Mouse (Mus musculus) gastrocnemius, adult 2 months (tissue): ENCODE results near the gene Gm10639. TPM values are rescaled to one million over a fixed set of nuclear protein-coding genes. Genes with fewer than 3 reads are reported as not detected.
A peak's percentile ranks its signal among the peaks of the same experiment; 100 is the strongest.
"Not testable (repeated sequence)": the region's sequence is repeated elsewhere in the genome, so short reads cannot be mapped to it uniquely, and the experiment has no call there.

ENCODE experiments used
- DNase-seq: peaks from one replicate; pipeline ENCODE4 v3.0.0; 2022
- H3K27ac ChIP-seq: fragments of 200-600 bp; 2 replicates; pipeline ENCODE4 v1.8.1; 2022; ENCODE audit warnings: mild to moderate bottlenecking
- H3K4me3 ChIP-seq: fragments of 200-600 bp; 2 replicates; pipeline ENCODE4 v1.8.1; 2022; ENCODE audit warnings: mild to moderate bottlenecking, moderate library complexity
- CTCF ChIP-seq: fragments of 200-600 bp; IDR thresholded peaks from 2 replicates; pipeline ENCODE4 v1.8.1; 2022; ENCODE audit warnings: antibody characterized with exemption, mild to moderate bottlenecking, moderate library complexity
- intact Hi-C: fragments of 180-260 bp; cut with DNase I; formaldehyde crosslinking; loops from one replicate; pipeline ENCODE4 v1.15.1; 2025
- long read RNA-seq, 2 experiments: library from polyadenylated mRNA; stranded (forward); transcript quantifications; one replicate each; pipeline ENCODE4 v2.0.0; 2021
- total RNA-seq, 2 experiments: library from RNA; stranded (reverse); gene quantifications; 2 replicates each; pipeline ENCODE4 v1.2.3; 2021

The Gm10639 gene
- total RNA-seq, result not detected
- long read RNA-seq, experiment 1, result 0 reads
- long read RNA-seq, experiment 2, result 0 reads

DNA sequence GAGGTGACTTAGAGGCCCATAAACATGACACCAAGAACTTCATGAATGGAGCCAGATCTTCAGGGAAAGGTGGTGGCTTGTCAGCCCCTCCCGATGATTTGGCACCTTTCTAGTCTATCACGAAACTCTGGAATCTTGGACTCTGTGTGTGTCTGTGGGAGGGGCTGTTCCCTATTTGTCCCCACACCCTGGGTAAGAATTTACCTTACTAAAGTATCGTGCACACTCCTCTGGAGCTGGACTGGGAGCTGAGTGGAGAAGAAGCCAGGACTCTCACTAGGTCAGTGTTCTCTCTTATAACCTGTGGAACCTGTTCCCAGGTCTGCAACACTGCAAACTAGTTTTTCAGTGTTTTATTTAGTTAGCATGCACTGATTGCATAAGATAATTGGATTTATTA lies at the start of gene Gm10639:
Gene Gm10639 (plus strand): TSS at position 201 of the 400 bp plus-strand sequence.
- DNase-seq, H3K4me3 ChIP-seq, H3K27ac ChIP-seq, intact Hi-C loops: not testable (repeated sequence)

GRCm38 (mm10) chr9:78255683-78256470 lies 33.8 kb upstream of the Gm10639 start:
- H3K27ac ChIP-seq, H3K4me3 ChIP-seq, intact Hi-C loops: not testable (repeated sequence)
- peak; percentile 22 for DNase-seq

DNA sequence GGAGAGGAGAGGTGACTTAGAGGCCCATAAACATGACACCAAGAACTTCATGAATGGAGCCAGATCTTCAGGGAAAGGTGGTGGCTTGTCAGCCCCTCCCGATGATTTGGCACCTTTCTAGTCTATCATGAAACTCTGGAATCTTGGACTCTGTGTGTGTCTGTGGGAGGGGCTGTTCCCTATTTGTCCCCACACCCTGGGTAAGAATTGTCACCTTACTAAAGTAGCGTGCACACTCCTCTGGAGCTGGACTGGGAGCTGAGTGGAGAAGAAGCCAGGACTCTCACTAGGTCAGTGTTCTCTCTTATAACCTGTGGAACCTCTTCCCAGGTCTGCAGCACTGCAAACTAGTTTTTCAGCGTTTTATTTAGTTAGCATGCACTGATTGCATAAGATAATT lies 32.8 kb upstream of the Gm10639 start, which contains the start of gene Gm3776:
Gene Gm3776 (plus strand): TSS at position 216 of the 400 bp plus-strand sequence.
- DNase-seq, intact Hi-C loops, H3K4me3 ChIP-seq, H3K27ac ChIP-seq: not testable (repeated sequence)

- intact Hi-C loops, H3K27ac ChIP-seq, H3K4me3 ChIP-seq: not testable (repeated sequence)
- DNase-seq, result peak; percentile 54
- peak; percentile 49 for TF ChIP-seq CTCF
Measured at GRCm38 (mm10) chr9:78259688-78260087, 30.0 kb upstream of the Gm10639 start.

DNA sequence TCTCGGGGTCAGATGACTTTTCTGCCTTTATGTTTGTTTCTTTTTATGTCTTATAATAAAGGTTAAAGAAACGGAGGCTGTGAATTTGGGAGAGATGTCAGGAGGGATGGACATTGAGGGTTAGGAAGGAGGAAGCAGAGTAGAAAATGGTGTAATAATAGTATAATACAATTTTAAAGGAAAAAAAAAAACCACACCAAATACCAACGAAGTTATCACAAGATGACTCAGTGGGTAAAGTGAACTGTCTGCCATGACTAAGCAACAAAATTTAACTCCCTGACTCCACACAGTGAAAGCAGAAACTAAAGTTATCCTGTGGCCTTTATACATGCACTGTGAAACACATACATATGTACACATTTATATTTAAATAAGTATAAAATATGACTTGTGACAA lies 18.8 kb upstream of the Gm10639 start:
- DNase-seq, H3K4me3 ChIP-seq, H3K27ac ChIP-seq, intact Hi-C loops: not testable (repeated sequence)

- DNase-seq, H3K27ac ChIP-seq, intact Hi-C loops, H3K4me3 ChIP-seq: not testable (repeated sequence)
Measured at GRCm38 (mm10) chr9:78282002-78282711, 7.6 kb upstream of the Gm10639 start.

DNA sequence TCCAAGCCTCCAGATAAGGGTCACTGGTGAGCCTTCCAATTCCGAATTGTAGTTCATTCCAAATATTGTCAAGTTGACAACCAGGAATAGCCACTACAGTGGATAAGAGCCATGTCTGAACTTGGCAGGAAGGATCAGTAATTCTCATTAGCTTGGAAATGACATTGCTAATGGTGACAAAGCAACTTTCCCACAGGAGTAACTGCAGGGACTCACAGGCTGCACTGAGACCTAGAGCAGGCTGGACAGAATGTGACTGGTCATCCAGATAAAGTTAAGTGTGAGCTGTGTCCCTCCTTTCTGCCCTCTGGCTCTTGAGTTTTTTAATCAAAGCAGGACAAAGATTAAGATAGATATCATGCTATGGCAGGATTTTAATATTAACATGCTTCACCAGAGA lies 660 bp upstream of the Gm10639 start:
- H3K27ac ChIP-seq, DNase-seq, H3K4me3 ChIP-seq, intact Hi-C loops: not testable (repeated sequence)

- DNase-seq, H3K27ac ChIP-seq, intact Hi-C loops, H3K4me3 ChIP-seq: not testable (repeated sequence)
Measured at GRCm38 (mm10) chr9:78292462-78292861, 2.7 kb downstream of the Gm10639 start.

- H3K4me3 ChIP-seq, intact Hi-C loops, H3K27ac ChIP-seq, DNase-seq: not testable (repeated sequence)
Measured at GRCm38 (mm10) chr9:78293683-78294082, 4.0 kb downstream of the Gm10639 start.

GRCm38 (mm10) chr9:78294781-78295180 lies 5.1 kb downstream of the Gm10639 start:
- H3K27ac ChIP-seq, DNase-seq, H3K4me3 ChIP-seq, intact Hi-C loops: not testable (repeated sequence)

DNA sequence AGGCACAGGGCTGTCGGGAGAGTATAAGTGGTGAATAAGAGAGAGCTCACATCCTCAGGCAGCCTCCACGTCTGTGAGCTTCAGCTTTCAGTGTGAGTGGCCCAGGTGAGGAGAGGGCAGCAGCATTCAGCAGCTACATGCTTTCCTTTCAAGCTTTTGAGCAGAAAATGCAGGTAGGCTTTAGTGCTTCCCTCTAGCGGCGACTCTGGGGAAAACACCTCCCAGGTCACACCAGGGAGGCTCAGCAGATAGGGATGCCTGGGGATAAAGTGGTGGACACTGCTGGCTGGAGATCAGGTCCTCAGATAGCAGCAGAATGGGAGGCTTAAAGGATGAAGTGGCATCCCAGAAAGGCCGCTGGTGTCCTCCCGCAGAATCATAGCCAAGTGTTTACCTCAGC lies 6.4 kb downstream of the Gm10639 start:
- H3K4me3 ChIP-seq, H3K27ac ChIP-seq, intact Hi-C loops: not testable (repeated sequence)
- peak; percentile 46 for DNase-seq
- peak; percentile 63 for TF ChIP-seq CTCF

- Histone ChIP-seq H3K4me3 (no peak overlapping the region), H3K27ac (no peak overlapping the region)
- no peak for DNase-seq
- no peak for TF ChIP-seq CTCF
- intact Hi-C loops, result no loop called here
Measured at GRCm38 (mm10) chr9:78298232-78298631, 8.5 kb downstream of the Gm10639 start.

DNA sequence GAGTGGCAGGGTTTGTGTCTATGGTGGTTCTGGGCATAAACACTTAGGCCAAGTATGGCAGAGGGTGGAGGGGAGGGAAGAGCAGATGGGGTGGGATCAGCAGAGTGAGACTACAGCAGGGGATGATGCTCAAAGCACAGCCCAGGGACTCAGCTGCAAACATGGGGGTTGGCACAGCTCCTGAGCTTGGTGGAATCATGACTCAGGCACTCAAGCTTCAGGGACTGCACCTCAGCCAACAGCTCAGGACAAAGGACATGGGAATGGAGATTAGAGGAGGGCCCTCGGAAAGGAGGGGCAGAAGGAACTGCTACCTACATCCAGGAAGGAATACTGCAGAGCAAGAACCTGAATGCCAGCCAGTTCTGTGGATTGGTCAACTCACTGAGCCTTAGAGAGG lies 9.4 kb downstream of the Gm10639 start:
- H3K27ac ChIP-seq, DNase-seq, intact Hi-C loops, H3K4me3 ChIP-seq: not testable (repeated sequence)

DNA sequence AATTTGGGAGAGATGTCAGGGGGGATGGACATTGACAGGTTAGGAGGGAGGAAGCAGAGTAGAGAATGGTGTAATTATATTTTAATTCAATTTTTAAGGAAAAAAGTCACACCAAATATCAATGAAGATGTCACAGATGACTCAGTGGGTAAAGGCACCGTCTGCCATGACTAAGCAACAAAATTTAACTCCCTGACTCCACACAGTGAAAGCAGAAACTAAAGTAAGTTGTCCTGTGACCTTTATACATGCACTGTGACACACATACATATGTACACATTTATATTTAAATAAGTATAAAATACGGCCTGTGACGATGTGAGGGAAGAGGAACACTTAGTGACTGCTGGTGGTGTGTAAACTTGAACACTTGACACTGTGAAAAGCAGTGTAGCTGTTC lies 18.4 kb downstream of the Gm10639 start:
- H3K4me3 ChIP-seq, H3K27ac ChIP-seq, DNase-seq, intact Hi-C loops: not testable (repeated sequence)
